Mouse (Mus musculus): ENCODE data around the gene Car7. TPM values are rescaled to one million over a fixed set of nuclear protein-coding genes. Genes with fewer than 3 reads are reported as not detected.
A peak's percentile ranks its signal among the peaks of the same experiment; 100 is the strongest.

The Car7 gene
- polyA plus RNA-seq, 1 experiment from 2014 or later, result 1.2 TPM

DNA sequence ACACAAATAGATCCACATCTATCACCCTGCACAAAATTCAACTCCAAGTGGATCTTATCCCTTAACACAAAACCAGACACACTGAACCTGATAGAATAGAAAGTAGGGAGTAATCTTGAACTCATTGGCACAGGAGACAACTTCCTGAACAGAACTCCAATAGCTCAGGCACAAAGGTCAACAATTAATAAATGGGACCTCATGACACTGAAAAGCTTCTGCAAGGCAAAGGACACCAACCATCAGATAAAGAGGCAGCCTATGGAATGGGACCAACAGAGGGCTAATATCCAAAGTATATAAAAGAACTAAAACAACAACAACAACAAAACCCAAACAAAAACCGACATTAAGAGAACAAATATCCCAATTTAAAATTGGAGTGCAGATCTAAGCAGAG, 50.0 kb downstream of the Car7 start:
- H3K4me1 ChIP-seq (ENCODE audit: control insufficient read depth, insufficient read depth, low read length), result no peaks in the 10 kb centered on the region
- WGBS, result 69% methylated on average over 1 of the region's 1 CpGs
- no peaks in the 10 kb centered on the region for H3K36me3 ChIP-seq (ENCODE audit: control insufficient read depth, insufficient read depth, low read length)
- H3K27me3 ChIP-seq (ENCODE audit: control insufficient read depth, insufficient read depth, low read length), result no peaks in the 10 kb centered on the region
- no peak overlapping the region for H3K4me2 ChIP-seq (ENCODE audit: low read depth)
- no peak overlapping the region for H3K4me3 ChIP-seq (ENCODE audit: low read depth, low read length)
- peaks cover 3% of the 10 kb centered on the region; the same call in 1 of the 2 replicates for H3K9me3 ChIP-seq (ENCODE audit: control insufficient read depth, low read length)
- ATAC-seq (ENCODE audit: insufficient read depth, low FRiP score, low TSS enrichment), result no peak
- no peak for DNase-seq (ENCODE audit: low spot score)
- no peak overlapping the region for H3K27ac ChIP-seq (ENCODE audit: low read depth, low read length)
- H3K9ac ChIP-seq (ENCODE audit: low read length), result no peak overlapping the region

- Histone ChIP-seq H3K36me3 (ENCODE audit: control insufficient read depth, insufficient read depth, low read length) (peaks cover 9% of the 10 kb centered on the region), H3K27ac (ENCODE audit: low read depth, low read length) (no peak overlapping the region), H3K9ac (ENCODE audit: low read length) (no peak overlapping the region), H3K4me1 (ENCODE audit: control insufficient read depth, insufficient read depth, low read length) (0 out of 2 replicates have a peak, but pooled peaks cover 3% of the 10 kb centered on the region), H3K27me3 (ENCODE audit: control insufficient read depth, insufficient read depth, low read length) (no peaks in the 10 kb centered on the region), H3K4me3 (ENCODE audit: low read depth, low read length) (no peak overlapping the region), H3K4me2 (ENCODE audit: low read depth) (no peak overlapping the region), H3K9me3 (ENCODE audit: control insufficient read depth, low read length) (no peaks in the 10 kb centered on the region)
- no peak for DNase-seq (ENCODE audit: low spot score)
- WGBS, result 89% methylated on average over 3 of the region's 3 CpGs
- no peak for ATAC-seq (ENCODE audit: insufficient read depth, low FRiP score, low TSS enrichment)
These were observed 55.8 kb downstream of the Car7 start for GRCm38 (mm10) chr8:104590284-104590683.

GRCm38 (mm10) chr8:104591133-104591834, 56.8 kb downstream of the Car7 start, which contains the start of gene Pdp2:
Gene Pdp2 (plus strand): TSS chr8:104591451.
- 0 out of 2 replicates have a peak, but pooled peaks cover 3% of the 10 kb centered on the region for H3K4me1 ChIP-seq (ENCODE audit: control insufficient read depth, insufficient read depth, low read length)
- 2% methylated on average over 44 of the region's 44 CpGs for WGBS
- H3K9me3 ChIP-seq (ENCODE audit: control insufficient read depth, low read length), result no peaks in the 10 kb centered on the region
- H3K9ac ChIP-seq (ENCODE audit: low read length), result peak within 1 kb of the TSS; percentile 62
- 0 out of 2 replicates have a peak within 1 kb of the TSS, but pooled peaks have one; percentile 51 for H3K27ac ChIP-seq (ENCODE audit: low read depth, low read length)
- peak within 1 kb of the TSS; percentile 57 for H3K4me2 ChIP-seq (ENCODE audit: low read depth)
- peak; percentile 91 for DNase-seq (ENCODE audit: low spot score)
- peaks cover 9% of the 10 kb centered on the region for H3K36me3 ChIP-seq (ENCODE audit: control insufficient read depth, insufficient read depth, low read length)
- H3K27me3 ChIP-seq (ENCODE audit: control insufficient read depth, insufficient read depth, low read length), result no peaks in the 10 kb centered on the region
- ATAC-seq (ENCODE audit: insufficient read depth, low FRiP score, low TSS enrichment), result peak; percentile 97
- peak within 1 kb of the TSS; percentile 74 for H3K4me3 ChIP-seq (ENCODE audit: low read depth, low read length)

DNA sequence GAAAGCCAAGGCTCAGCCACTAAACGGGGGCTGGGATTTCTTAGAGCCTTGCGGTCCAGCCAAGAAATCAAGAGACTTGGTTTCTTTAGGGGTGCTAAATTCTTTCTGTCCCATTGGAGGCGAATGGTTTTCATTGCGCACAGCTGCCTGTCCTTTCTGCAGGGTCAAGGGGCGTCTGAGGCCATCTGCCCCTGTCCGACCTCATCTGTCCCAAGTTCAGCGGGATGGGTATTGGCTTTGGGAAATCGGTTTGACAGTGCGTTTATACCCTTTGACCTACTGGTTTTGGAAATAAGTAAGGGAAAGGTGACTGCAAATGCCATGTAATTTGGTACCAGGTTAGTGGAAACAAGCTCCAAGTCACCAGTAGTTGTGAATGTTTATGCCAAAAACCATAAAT, 57.4 kb downstream of the Car7 start:
- H3K4me3 ChIP-seq (ENCODE audit: low read depth, low read length), result peak overlapping the region; percentile 74
- ATAC-seq (ENCODE audit: insufficient read depth, low FRiP score, low TSS enrichment), result no peak
- H3K9ac ChIP-seq (ENCODE audit: low read length), result peak overlapping the region; percentile 62
- no peak for DNase-seq (ENCODE audit: low spot score)
- no peaks in the 10 kb centered on the region for H3K27me3 ChIP-seq (ENCODE audit: control insufficient read depth, insufficient read depth, low read length)
- H3K4me1 ChIP-seq (ENCODE audit: control insufficient read depth, insufficient read depth, low read length), result 0 out of 2 replicates have a peak, but pooled peaks cover 3% of the 10 kb centered on the region
- under 1% methylated on average over 9 of the region's 9 CpGs for WGBS
- H3K36me3 ChIP-seq (ENCODE audit: control insufficient read depth, insufficient read depth, low read length), result peaks cover 9% of the 10 kb centered on the region
- H3K4me2 ChIP-seq (ENCODE audit: low read depth), result peak overlapping the region; percentile 57
- H3K27ac ChIP-seq (ENCODE audit: low read depth, low read length), result no peak overlapping the region
- no peaks in the 10 kb centered on the region for H3K9me3 ChIP-seq (ENCODE audit: control insufficient read depth, low read length)

GRCm38 (mm10) chr8:104592566-104592965, 58.1 kb downstream of the Car7 start:
- Histone ChIP-seq H3K9ac (ENCODE audit: low read length) (no peak overlapping the region), H3K36me3 (ENCODE audit: control insufficient read depth, insufficient read depth, low read length) (peaks cover 9% of the 10 kb centered on the region), H3K4me1 (ENCODE audit: control insufficient read depth, insufficient read depth, low read length) (0 out of 2 replicates have a peak, but pooled peaks cover 3% of the 10 kb centered on the region), H3K27me3 (ENCODE audit: control insufficient read depth, insufficient read depth, low read length) (no peaks in the 10 kb centered on the region), H3K27ac (ENCODE audit: low read depth, low read length) (no peak overlapping the region), H3K4me3 (ENCODE audit: low read depth, low read length) (no peak overlapping the region), H3K9me3 (ENCODE audit: control insufficient read depth, low read length) (no peaks in the 10 kb centered on the region), H3K4me2 (ENCODE audit: low read depth) (no peak overlapping the region; the same call in 1 of the 2 replicates)
- no peak for DNase-seq (ENCODE audit: low spot score)
- ATAC-seq (ENCODE audit: insufficient read depth, low FRiP score, low TSS enrichment), result no peak
- WGBS, result 77% methylated on average over 6 of the region's 6 CpGs

DNA sequence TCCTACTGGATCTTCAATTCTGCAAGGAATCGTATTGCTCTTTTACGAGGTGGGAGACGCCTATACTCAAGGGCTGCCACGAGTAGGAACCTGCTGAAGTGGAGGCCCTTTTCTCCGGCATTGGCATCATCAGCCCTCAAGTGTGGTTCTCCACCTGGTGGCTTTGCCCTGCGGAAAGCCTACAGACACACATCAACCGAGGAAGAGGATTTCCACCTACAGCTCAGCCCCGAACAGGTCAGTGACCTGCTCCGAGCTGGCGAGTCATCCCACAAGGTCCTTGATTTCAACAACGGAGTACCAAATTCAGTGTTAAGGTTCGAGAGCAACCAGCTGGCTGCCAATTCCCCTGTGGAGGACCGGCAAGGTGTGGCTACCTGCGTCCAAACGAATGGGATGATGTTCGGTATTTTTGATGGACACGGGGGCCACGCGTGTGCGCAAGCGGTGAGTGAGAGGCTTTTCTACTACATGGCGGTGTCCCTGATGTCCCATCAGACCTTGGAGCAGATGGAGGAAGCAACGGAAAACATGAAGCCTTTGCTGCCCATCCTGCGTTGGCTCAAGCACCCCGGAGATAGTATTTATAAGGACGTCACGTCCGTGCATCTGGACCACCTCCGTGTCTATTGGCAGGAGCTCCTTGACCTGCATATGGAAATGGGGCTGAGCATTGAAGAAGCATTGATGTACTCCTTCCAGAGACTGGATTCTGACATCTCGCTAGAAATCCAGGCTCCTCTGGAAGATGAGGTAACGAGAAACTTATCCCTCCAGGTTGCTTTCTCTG, 59.2 kb downstream of the Car7 start:
- ATAC-seq (ENCODE audit: insufficient read depth, low FRiP score, low TSS enrichment) (no peak), DNase-seq (ENCODE audit: low spot score) (no peak)
- 0 out of 2 replicates have a peak, but pooled peaks cover 3% of the 10 kb centered on the region for H3K4me1 ChIP-seq (ENCODE audit: control insufficient read depth, insufficient read depth, low read length)
- peaks cover 9% of the 10 kb centered on the region for H3K36me3 ChIP-seq (ENCODE audit: control insufficient read depth, insufficient read depth, low read length)
- no peak overlapping the region for H3K4me3 ChIP-seq (ENCODE audit: low read depth, low read length)
- no peak overlapping the region for H3K9ac ChIP-seq (ENCODE audit: low read length)
- 93% methylated on average over 31 of the region's 31 CpGs for WGBS
- H3K4me2 ChIP-seq (ENCODE audit: low read depth), result no peak overlapping the region
- H3K27ac ChIP-seq (ENCODE audit: low read depth, low read length), result no peak overlapping the region
- H3K9me3 ChIP-seq (ENCODE audit: control insufficient read depth, low read length), result no peaks in the 10 kb centered on the region
- no peaks in the 10 kb centered on the region for H3K27me3 ChIP-seq (ENCODE audit: control insufficient read depth, insufficient read depth, low read length)

DNA sequence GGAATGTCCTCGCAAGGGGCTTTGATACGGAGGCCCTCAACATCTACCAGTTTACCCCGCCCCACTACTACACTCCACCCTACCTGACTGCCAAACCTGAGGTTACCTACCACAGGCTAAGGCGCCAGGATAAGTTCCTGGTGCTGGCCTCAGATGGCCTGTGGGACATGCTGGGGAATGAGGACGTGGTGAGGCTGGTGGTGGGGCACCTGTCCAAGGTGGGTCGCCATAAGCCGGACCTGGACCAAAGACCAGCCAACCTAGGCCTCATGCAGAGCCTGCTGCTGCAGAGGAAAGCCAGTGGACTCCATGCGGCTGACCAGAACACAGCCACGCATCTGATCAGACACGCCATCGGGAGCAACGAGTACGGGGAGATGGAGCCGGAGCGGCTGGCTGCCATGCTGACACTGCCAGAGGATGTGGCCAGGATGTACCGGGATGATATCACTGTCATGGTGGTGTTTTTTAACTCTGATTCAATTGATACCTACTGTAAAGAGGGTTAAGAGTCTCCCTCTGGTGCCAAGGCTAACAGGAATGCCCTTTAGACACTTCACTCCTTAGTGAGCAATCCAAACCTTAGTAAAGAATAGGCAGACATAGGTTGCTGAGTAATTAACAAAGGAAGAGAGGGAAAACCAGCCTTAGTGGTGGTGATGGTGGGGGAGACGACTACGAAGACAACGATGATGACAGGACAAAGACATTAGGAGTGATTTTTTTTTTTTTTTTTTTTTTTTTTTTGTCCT, 60.3 kb downstream of the Car7 start:
- Histone ChIP-seq H3K4me1 (ENCODE audit: control insufficient read depth, insufficient read depth, low read length) (0 out of 2 replicates have a peak, but pooled peaks cover 3% of the 10 kb centered on the region), H3K27me3 (ENCODE audit: control insufficient read depth, insufficient read depth, low read length) (no peaks in the 10 kb centered on the region), H3K27ac (ENCODE audit: low read depth, low read length) (no peak overlapping the region), H3K9me3 (ENCODE audit: control insufficient read depth, low read length) (no peaks in the 10 kb centered on the region), H3K36me3 (ENCODE audit: control insufficient read depth, insufficient read depth, low read length) (peaks cover 9% of the 10 kb centered on the region), H3K4me3 (ENCODE audit: low read depth, low read length) (no peak overlapping the region), H3K4me2 (ENCODE audit: low read depth) (no peak overlapping the region), H3K9ac (ENCODE audit: low read length) (no peak overlapping the region)
- DNase-seq (ENCODE audit: low spot score), result no peak
- WGBS, result 93% methylated on average over 19 of the region's 19 CpGs
- no peak for ATAC-seq (ENCODE audit: insufficient read depth, low FRiP score, low TSS enrichment)

GRCm38 (mm10) chr8:104595773-104596536, 61.5 kb downstream of the Car7 start:
- ATAC-seq (ENCODE audit: insufficient read depth, low FRiP score, low TSS enrichment) (no peak), DNase-seq (ENCODE audit: low spot score) (no peak)
- no peak overlapping the region for H3K9ac ChIP-seq (ENCODE audit: low read length)
- peaks cover 9% of the 10 kb centered on the region for H3K36me3 ChIP-seq (ENCODE audit: control insufficient read depth, insufficient read depth, low read length)
- H3K4me3 ChIP-seq (ENCODE audit: low read depth, low read length), result no peak overlapping the region
- no peak overlapping the region for H3K27ac ChIP-seq (ENCODE audit: low read depth, low read length)
- no peak overlapping the region for H3K4me2 ChIP-seq (ENCODE audit: low read depth)
- 85% methylated on average over 21 of the region's 21 CpGs for WGBS
- H3K27me3 ChIP-seq (ENCODE audit: control insufficient read depth, insufficient read depth, low read length), result no peaks in the 10 kb centered on the region
- H3K4me1 ChIP-seq (ENCODE audit: control insufficient read depth, insufficient read depth, low read length), result 0 out of 2 replicates have a peak, but pooled peaks cover 3% of the 10 kb centered on the region
- H3K9me3 ChIP-seq (ENCODE audit: control insufficient read depth, low read length), result no peaks in the 10 kb centered on the region

Measured in neural tube, embryonic 11.5 days (tissue).